Mouse (Mus musculus) megakaryocyte progenitor cell, adult 5-6 weeks (primary cell): ENCODE data around the gene Dnajb4. TPM values are rescaled to one million over a fixed set of nuclear protein-coding genes. Genes with fewer than 3 reads are reported as not detected.

Experiments used
- ATAC-seq: replicated peaks from 2 replicates; pipeline ENCODE4 v1.8.0; 2016; ENCODE audit warnings: mild to moderate bottlenecking, moderate TSS enrichment, inconsistent platforms; ENCODE audit not compliant: poor library complexity
- total RNA-seq, 2 experiments: library from RNA; stranded (forward) in 1 of 2; stranded (reverse) in 1 of 2; fragments of 157-497, 149-512 nt in 1 of 2; fragments of 200-1000 nt in 1 of 2; gene quantifications; 2 replicates each; pipeline versions ENCODE4 v1.2.3 to v1.2.4; 2015 to 2017

The Dnajb4 gene
- total RNA-seq, 2 experiments from 2014 or later = 37.8 to 39.3 TPM

- ATAC-seq = peak; percentile 29
Measured at GRCm38 (mm10) chr3:152209177-152209966, 730 bp downstream of the Dnajb4 start.

GRCm38 (mm10) chr3:152208096-152208885 lies 1.8 kb downstream of the Dnajb4 start:
- ATAC-seq = no peak

- no peak for ATAC-seq
Measured at GRCm38 (mm10) chr3:152207156-152207555, 2.9 kb downstream of the Dnajb4 start.

GRCm38 (mm10) chr3:152204577-152204976 lies 5.5 kb downstream of the Dnajb4 start:
- 0 out of 2 replicates have a peak, but pooled peaks have one; percentile 18 for ATAC-seq

- ATAC-seq = no peak
Measured at GRCm38 (mm10) chr3:152203996-152204395, 6.1 kb downstream of the Dnajb4 start.

GRCm38 (mm10) chr3:152203411-152203810 lies 6.7 kb downstream of the Dnajb4 start:
- ATAC-seq = no peak

GRCm38 (mm10) chr3:152202942-152203341 lies 7.2 kb downstream of the Dnajb4 start:
- no peak for ATAC-seq

GRCm38 (mm10) chr3:152201651-152202050 lies 8.5 kb downstream of the Dnajb4 start:
- no peak for ATAC-seq

- ATAC-seq = no peak
Measured at GRCm38 (mm10) chr3:152201181-152201580, 8.9 kb downstream of the Dnajb4 start.

GRCm38 (mm10) chr3:152199125-152199524 lies 11.0 kb downstream of the Dnajb4 start:
- no peak for ATAC-seq

GRCm38 (mm10) chr3:152197246-152197645 lies 12.9 kb downstream of the Dnajb4 start:
- ATAC-seq = 0 out of 2 replicates have a peak, but pooled peaks have one; percentile 18

- peak; percentile 80 for ATAC-seq
Measured at GRCm38 (mm10) chr3:152193635-152194097, 16.4 kb downstream of the Dnajb4 start.

- ATAC-seq = no peak
Measured at GRCm38 (mm10) chr3:152193177-152193576, 16.9 kb downstream of the Dnajb4 start.

- ATAC-seq = peak; percentile 10; the same call in 1 of the 2 replicates
Measured at GRCm38 (mm10) chr3:152192238-152192931, 17.7 kb downstream of the Dnajb4 start.

GRCm38 (mm10) chr3:152191791-152192237 lies 18.3 kb downstream of the Dnajb4 start:
- ATAC-seq = peak; percentile 37

- ATAC-seq = peak; percentile 15
Measured at GRCm38 (mm10) chr3:152190679-152191477, 19.2 kb downstream of the Dnajb4 start.

- ATAC-seq = no peak
Measured at GRCm38 (mm10) chr3:152189306-152189705, 20.8 kb downstream of the Dnajb4 start.

GRCm38 (mm10) chr3:152186106-152186505 lies 24.0 kb downstream of the Dnajb4 start:
- ATAC-seq = no peak

- ATAC-seq = no peak
Measured at GRCm38 (mm10) chr3:152183522-152183921, 26.6 kb downstream of the Dnajb4 start.

GRCm38 (mm10) chr3:152180624-152181023 lies 29.5 kb downstream of the Dnajb4 start:
- no peak for ATAC-seq
